Mouse (Mus musculus) embryonic stem cell, embryonic (primary cell): ENCODE measurements around the gene Tmem132c.

Experiments
- CTCF ChIA-PET, 4 experiments: fragments of 300-600 bp in 2 of 4; fragments of 350-600 bp in 2 of 4; sonication (Branson Sonifier 250); formaldehyde crosslinking; loops; one replicate each; lab custom pipeline; 2022; ENCODE audit warnings: inconsistent platforms in 2 of 4; lab: Charles Lee
- POLR2A ChIA-PET, 4 experiments: fragments of 300-600 bp in 2 of 4; fragments of 350-600 bp in 2 of 4; sonication (Branson Sonifier 250); formaldehyde crosslinking; loops; one replicate each; lab custom pipeline; 2022; ENCODE audit warnings: antibody characterized with exemption in 4 of 4, inconsistent platforms in 1 of 4; lab: Charles Lee

Gene Tmem132c

DNA sequence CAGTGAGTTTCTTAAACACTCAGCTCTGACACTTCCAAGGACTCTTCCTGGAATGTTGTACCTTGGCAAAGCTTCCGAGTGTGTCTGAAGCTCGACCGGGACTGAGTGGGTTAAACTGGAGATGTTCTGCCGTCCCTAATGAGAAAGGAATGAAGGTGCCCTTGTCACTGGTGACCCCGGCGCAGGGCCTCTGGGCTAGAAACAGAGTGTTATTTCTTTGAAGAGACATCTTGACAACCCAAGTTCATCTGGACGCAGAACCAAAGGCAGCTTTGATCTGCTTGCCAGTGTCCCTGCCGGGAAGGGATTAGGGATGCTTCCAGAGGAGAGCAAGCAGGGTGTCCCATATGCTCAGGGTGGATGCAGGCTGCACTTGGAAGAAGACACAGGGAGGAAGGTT lies 114.2 kb downstream of the Tmem132c start:
- ChIA-PET CTCF (interaction anchor here in 2 of 4 experiments (0.7 to 1.0 kb wide), 3 partner anchors 10 to 98 kb away, joined by 3 read pairs; no protein-coding TSS in a partner anchor), POLR2A (interaction anchor here in 2 of 4 experiments (0.7 to 2.1 kb wide), 2 partner anchors 8 to 120 kb away, joined by 4 to 5 read pairs; no protein-coding TSS in a partner anchor)

DNA sequence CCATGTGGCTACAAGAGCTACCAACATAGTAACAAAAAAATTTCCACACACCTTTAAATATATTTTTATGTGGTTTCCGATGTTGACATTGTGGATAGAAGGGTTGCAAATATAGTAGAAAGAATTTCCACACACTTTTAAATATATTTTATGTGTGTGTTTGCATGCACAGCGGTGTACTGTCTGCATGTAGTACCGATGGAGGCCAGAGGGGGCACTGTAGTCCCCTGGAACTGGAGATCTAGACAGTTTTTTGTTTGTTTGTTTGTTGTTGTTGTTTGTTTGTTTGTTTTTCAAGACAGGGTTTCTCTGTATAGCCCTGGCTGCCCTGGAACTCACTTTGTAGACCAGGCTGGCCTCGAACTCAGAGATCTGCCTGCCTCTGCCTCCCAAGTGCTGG lies 116.3 kb downstream of the Tmem132c start:
- ChIA-PET POLR2A (interaction anchor here in 1 of 4 experiments (0.9 kb wide), 1 partner anchor 55 kb away, joined by 3 read pairs; no protein-coding TSS in a partner anchor), CTCF (interaction anchor here in 2 of 4 experiments (0.6 to 1.4 kb wide), 3 partner anchors 12 to 130 kb away, joined by 3 to 12 read pairs (median 3); no protein-coding TSS in a partner anchor)

DNA sequence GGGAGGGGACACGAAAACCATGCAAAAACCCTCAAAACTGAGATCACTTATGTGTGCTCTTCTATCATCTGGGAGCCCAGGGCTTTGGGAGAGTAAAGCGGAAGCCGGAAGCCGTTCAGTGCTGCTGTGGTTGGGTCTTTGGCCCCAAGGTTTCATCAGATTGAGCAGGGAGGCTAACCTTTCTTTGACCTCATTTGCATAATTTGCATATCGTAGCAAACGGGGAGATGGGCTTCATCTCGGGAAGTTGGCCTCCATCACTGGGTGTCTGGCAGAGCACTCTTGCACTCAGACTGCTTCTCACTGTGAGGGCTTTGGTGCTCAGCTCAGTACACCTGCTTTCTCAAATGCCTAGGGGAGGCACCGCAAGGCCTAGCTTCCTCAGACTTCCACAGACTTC lies 119.5 kb downstream of the Tmem132c start:
- ChIA-PET CTCF (interaction anchor here in 3 of 4 experiments (0.5 to 1.1 kb wide), 7 partner anchors 9 to 1180 kb away, joined by 3 to 12 read pairs (median 3); no protein-coding TSS in a partner anchor), POLR2A (interaction anchor here in 3 of 4 experiments (0.7 to 1.4 kb wide), 5 partner anchors 8 to 1166 kb away, joined by 3 to 6 read pairs (median 3); no protein-coding TSS in a partner anchor)

DNA sequence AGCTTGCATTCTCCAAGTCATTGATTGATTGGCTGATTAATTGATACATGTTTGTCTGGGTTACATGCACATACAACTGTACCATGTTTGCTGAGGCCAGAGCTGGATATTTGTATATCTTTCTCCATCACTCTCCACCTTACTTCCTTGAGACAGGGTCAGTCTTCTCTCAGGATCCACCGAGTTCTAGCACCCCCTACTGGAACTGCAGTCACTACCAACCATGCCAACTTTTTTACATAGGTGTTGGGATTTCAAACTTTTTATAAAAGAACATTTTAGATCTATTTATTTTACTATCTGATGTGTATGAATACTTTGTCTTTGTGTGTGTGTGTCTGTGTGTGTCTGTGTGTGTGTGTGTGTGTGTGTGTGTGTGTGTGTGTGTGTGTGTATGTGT lies 123.5 kb downstream of the Tmem132c start:
- ChIA-PET POLR2A (interaction anchor here in 2 of 4 experiments (0.7 to 1.7 kb wide), 2 partner anchors 10 to 33 kb away, joined by 4 to 5 read pairs; no protein-coding TSS in a partner anchor), CTCF (interaction anchor here in 3 of 4 experiments (0.5 to 1.6 kb wide), 8 partner anchors 11 to 351 kb away, joined by 3 to 4 read pairs (median 3); no protein-coding TSS in a partner anchor)

DNA sequence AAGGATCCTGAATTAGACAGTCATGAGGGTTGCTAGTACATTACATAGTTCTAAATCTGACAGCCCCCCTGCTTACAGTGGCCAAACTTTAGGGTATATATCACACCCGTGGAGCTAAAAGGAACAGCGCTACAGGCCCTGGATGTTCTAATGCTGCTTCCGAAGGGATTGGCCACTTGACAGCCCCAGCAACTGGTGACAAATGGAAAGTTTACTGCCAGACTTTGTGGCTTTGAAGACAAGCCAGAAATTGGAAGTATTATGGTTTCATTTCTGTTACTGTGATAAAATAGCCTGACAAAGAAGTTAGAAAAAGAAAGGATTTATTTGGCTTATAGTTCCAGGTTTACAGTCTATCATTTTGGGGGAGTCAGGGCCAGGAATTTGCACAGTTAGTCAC lies 126.6 kb downstream of the Tmem132c start:
- ChIA-PET CTCF (no interaction called here), POLR2A (no interaction called here)

DNA sequence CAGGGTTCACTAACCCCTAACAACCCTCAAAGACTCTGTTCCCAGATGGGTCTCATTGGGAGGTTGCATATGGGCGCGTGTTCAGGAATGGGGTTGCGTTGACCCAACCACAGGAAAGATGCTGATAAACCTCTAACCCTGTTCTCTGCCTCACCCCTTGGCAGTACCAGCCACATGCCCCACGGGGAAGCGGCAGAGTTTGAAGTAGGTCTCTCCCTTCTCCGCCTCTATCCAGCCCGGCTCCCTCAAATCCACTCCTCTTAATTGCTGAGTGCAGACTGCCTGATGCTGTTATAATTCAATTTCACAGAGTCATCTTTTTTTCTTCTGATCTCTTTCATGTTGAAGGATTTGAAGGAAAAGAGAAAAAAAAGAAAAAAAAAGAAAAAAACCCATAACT lies 128.2 kb downstream of the Tmem132c start:
- POLR2A ChIA-PET = no interaction called here
- CTCF ChIA-PET = interaction anchor here in 2 of 4 experiments (0.6 to 1.0 kb wide), 2 partner anchors 9 to 16 kb away, joined by 3 to 8 read pairs; no protein-coding TSS in a partner anchor

DNA sequence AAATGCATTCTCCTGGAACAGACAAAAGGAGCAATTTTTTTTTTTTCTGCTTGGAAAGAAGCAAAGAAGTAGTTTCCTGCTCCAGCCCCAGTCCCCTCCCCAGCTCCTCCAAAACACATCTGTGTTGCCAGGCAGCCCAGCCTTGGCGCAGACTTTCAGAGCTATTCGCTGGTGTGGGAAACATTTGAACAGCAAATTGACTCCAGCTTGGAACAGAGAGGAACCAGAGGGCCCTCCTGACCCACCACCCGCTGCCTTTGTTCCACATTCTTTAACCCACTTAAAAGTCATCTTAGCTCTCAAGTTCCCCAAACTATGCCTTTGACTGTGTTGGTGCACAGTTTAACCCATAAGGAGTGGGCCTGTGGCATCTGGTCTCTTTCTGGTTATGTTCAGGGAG lies 128.9 kb downstream of the Tmem132c start:
- POLR2A ChIA-PET = no interaction called here
- CTCF ChIA-PET = interaction anchor here in 2 of 4 experiments (0.6 to 1.0 kb wide), 2 partner anchors 9 to 17 kb away, joined by 3 to 8 read pairs; no protein-coding TSS in a partner anchor

DNA sequence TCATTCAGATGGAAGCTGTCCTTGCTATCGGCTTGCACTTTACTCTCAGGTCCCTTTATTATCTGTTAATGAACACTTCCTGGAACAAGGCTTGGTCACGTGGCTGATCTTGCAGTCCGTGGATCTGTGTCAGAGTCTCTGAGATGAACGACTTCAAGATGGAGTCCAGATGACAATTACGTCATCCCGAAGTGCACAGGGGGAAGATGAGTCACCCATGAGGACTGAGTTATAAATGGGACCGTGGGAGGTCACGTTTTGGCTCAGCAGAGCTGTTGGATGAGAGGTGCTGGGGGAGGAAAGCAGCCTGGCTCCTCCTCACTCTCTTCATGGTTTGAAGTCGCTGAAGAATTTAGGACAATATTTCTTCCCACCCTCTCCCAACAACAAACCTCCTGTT lies 132.6 kb downstream of the Tmem132c start:
- ChIA-PET CTCF (interaction anchor here in 1 of 4 experiments (0.7 kb wide), 1 partner anchor 539 kb away, joined by 4 read pairs; no protein-coding TSS in a partner anchor), POLR2A (no interaction called here)

DNA sequence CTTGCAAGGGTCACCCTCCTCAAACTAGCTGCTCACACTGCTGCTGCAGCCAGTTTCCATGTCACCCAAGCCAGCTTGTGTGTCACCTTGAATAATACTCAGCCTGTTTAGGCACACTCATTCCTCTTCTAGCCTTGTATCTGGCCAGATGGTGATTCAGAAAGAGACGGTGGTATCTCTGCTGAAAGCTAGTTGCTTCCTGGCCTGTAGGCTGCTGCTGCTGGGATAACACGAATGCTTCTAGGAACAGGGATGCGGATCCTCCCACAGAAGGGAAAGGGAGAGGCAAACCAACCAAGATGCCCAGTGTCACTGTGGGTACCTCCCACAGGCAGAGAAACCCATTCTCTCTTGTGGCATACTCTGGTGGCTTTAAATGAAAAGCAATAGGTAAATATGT lies 134.0 kb downstream of the Tmem132c start:
- POLR2A ChIA-PET = no interaction called here
- CTCF ChIA-PET = no interaction called here

DNA sequence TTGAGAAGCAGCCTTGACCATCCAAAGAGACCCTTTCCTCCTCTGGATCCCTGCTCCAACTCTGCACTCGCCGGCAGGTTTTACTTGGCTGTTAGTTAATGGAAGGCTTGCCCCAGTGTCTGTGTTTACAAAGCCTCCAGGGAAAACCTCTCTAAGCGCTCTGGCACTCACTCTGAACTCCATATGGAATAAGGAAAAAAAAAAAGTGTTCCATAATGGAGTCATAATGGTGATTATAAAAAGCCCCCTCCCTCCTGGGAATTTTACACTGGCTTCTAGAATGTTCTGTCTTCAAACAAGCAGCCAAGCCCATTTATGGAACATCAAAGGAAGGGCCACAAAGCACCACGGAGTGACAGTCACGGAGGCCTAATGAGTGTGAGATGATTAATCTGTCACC lies 136.9 kb downstream of the Tmem132c start:
- POLR2A ChIA-PET = no interaction called here
- CTCF ChIA-PET = no interaction called here

DNA sequence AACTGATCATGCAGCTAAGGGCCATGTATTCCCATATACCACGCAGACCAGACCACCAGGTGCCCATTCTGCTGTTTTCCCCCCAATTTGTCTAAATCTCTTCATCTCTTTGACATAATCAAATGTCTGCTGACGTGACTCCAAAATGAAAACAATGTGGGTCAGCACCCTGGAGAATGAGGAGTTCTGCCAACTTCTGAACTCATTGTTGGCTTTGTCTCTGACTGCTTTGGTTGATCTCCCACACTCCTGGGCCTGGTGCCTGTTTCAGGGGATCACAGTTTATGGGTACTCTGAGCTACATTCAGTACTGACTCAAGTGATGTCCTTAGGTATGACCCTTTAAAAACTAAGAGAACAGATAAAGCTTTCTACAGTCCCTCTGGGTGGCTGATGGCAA lies 137.7 kb downstream of the Tmem132c start:
- CTCF ChIA-PET = no interaction called here
- POLR2A ChIA-PET = no interaction called here

DNA sequence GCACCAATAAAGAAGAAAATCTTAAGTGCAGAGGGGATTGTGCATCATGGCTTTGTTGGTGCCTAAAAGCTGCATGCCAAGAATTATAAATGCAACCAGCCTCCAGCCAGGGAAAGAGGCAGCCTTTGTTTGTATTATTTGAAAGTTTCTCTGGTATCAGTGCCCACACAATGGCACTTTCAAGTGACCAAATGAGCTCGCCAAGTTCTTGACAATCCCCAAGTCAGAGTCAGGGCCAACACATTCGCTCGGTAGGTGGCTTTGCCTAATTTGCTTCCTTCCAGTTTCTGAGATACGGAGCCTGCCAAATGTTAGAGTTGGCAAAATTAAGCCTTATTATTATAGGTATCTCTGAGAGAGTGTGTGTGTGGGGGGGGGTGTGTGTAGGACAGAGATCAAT lies 139.6 kb downstream of the Tmem132c start:
- ChIA-PET POLR2A (no interaction called here), CTCF (no interaction called here)

DNA sequence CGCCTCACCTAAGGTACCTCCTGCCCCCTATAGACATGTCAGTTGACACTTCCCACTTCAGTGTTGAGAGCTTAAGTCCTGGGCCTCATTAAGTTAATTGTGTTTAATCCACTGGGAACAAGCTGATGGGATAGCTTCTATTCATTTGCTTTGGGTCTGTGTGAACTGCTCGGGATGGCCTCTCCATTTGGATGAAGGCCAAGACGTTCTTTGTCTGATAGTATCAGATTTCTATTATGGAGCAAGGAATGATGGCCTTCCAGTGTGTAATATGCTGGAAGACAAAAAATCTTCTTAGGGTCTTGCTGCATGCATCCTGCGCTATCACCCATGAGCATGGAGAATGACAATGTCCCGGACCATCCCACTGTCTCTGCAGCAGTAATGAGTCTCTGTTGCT lies 141.0 kb downstream of the Tmem132c start:
- CTCF ChIA-PET = no interaction called here
- POLR2A ChIA-PET = no interaction called here

DNA sequence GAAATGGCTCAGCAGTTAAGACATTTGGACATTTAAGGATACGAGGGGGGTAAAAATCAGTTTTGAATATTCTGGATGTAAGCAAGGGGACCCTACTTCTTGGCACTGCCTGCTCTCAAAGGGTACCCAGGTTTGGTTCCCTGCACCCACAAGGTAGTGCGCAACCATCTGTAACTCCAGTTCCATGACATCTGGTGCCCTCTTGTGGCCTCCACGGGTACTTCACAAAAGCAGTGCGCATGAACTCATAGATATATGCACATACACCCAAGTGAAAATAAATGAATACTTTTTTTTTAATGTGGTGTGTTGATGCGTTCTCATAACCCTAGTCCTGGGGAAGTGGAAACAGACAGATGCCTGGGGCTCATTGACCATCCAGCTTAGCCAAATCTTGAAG lies 149.6 kb downstream of the Tmem132c start:
- ChIA-PET POLR2A (no interaction called here), CTCF (no interaction called here)

DNA sequence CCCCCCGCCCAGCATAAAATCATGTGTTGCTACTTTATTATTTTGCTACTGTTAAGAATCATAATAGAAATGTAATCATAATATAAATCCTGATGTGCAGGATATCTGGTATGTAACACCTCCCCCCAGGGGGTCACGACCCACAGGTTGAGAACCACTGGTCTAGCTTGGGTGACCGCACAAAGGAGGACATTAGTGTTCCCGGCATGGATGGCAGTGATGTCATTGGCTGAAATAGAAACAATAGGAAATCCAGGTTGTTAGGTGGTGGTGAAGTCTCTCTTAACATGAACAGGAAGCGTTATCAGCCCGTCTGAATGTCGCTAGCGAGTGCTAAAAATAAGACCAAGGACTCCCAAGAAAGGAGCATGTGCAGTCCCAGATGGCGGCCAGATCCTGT lies 155.3 kb downstream of the Tmem132c start:
- CTCF ChIA-PET = interaction anchor here in 1 of 4 experiments (1.4 kb wide), 1 partner anchor 144 kb away, joined by 8 read pairs; no protein-coding TSS in a partner anchor
- POLR2A ChIA-PET = no interaction called here

DNA sequence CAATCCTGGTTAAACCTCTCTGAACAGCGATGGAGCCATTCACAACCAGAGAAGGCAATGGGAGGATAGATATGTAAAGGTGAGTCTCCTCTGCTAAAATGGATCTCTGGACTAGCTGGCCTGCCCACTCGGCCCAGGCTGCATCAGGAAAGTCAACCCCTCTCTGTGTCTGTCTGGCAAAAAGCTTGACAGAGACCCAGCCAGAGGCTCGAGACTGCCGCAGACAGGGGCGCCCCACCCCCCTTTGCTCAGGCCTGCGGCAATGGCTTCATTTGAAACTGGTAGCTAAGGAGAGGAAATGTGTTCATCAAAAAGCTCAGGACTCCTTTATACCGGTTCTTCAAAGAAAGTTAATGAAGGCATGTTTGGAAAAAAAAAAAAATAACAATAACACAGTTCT lies 156.4 kb downstream of the Tmem132c start:
- ChIA-PET CTCF (interaction anchor here in 3 of 4 experiments (0.6 to 1.4 kb wide), 5 partner anchors 58 to 996 kb away, joined by 3 to 8 read pairs (median 4); no protein-coding TSS in a partner anchor), POLR2A (interaction anchor here in 1 of 4 experiments (0.5 kb wide), 1 partner anchor 33 kb away, joined by 4 read pairs; no protein-coding TSS in a partner anchor)

DNA sequence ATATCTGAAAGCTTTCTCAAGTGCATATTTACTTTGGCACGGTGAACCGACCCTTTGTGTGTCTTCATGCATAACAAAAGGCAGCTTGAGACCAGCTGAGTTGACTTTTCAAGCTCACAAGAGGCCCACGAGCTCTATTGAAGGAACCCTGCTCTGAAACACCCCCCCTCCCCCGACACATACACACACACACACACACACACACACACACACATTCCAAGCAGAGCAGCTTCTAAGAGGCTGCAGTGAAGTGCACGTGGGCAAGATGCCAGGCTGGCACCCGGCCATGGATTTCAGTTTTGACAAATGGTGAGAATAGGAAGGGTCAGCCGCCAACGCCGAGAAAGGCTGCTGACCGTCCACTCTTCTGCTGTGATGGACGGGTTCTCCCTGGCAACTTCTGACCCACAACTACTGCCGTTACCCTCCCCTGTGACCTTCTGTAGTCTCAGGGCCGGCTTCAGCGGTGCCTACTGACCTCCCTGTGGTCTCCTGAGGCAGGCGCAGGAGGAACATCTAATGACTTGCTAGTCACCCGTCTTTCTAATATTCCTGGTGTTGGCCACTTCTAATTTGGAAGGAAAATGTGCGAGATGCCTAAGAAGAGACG lies 163.9 kb downstream of the Tmem132c start:
- CTCF ChIA-PET = interaction anchor here in 2 of 4 experiments (0.6 kb wide), 3 partner anchors 34 to 1576 kb away, joined by 3 to 4 read pairs (median 3); no protein-coding TSS in a partner anchor
- POLR2A ChIA-PET = no interaction called here

DNA sequence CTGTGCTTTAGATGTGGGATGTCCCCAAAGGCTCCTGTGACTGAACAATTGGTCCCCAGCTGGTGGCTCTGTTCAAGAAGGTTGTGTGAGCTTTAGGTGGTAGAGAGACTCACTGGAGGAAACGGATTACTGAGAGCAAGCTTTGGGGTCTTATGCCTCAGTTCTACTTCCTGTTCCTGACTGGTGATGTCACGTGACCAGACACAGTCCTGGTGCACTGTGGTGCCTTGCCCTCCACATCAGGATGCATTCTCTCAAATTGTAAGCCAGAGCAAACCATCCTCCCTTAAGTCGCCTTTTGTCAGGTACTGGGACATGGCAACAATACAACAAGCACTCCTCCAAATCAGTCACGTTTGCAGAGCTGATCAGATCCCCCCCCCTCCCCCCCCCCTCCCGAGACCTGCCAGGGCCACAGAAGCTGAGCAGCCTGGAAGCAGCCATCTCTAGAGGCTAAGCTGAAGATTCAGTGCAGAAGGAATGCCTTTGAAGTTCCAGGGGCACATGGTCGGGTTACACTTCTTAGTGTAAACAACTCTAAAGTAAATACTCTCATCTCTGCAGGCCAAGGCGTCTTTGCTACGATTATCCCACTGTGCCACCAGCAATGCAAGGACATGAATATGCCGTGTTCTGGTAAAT lies 164.5 kb downstream of the Tmem132c start:
- CTCF ChIA-PET = interaction anchor here in 2 of 4 experiments (0.6 to 0.7 kb wide), 3 partner anchors 31 to 1576 kb away, joined by 3 to 4 read pairs (median 3); no protein-coding TSS in a partner anchor
- POLR2A ChIA-PET = no interaction called here

DNA sequence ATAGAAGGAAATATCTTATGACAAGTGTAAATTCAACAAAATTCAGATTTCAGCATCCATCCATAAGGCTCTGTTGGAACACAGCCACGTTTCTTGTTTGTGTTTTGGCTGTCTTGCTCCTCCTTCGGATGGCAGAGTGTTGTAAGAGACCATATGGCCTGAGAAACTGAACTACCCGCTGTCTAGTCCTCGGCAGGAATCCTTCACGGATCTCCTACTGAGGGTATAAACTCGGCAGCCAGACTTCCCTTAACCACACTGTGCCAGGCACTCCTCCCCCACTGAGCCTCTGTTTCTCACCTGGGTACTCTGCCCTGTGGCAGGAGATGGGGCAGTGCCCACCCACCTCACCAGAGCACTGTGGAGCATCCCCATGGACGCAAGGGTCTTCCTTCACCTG lies 174.9 kb downstream of the Tmem132c start:
- CTCF ChIA-PET = interaction anchor here in 1 of 4 experiments (0.6 kb wide), 1 partner anchor 232 kb away, joined by 3 read pairs; no protein-coding TSS in a partner anchor

More for the DNA sequence above, 174.9 kb downstream of the Tmem132c start:
- POLR2A ChIA-PET = interaction anchor here in 1 of 4 experiments (0.6 kb wide), 1 partner anchor 743 kb away, joined by 14 read pairs; no protein-coding TSS in a partner anchor
